Mouse (Mus musculus): Measurements from ENCODE around the gene Sfxn5.

DNA sequence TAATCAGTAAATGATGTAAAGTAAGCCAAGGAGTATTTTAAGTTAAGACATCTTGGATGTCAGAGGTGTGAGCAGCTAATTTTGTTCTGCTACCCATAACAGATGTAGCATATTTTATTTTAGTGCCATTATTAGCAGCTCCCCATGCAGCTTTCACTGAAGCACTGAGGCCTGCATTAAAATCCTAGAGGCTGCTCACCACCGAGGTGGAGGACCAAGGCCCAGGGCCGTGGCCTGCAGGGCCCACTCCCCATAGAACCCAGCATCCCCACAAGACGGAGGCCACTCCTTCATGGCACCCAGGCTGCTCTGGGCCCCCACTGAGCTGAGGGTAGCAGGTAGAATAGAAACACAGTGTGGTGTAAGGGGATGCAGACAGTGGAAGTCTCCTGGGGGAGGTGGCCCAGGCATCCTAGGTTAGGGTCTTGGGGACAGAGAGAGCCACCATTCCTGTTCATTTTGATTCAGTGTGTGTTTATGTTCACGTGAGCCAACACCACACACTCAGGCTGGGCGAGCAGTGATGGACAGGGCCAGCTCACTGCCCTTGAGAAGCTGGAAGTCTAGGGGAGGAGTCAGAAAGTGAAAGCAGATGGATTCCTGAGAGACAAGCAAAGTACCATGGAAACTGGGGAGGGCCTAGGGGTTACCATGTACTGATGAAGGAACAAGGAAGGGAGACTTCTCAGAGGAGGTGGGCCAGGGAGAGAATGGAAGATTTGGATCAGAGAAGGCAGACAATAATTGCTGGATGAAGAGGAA, 114.4 kb downstream of the Sfxn5 start:
- TF ChIP-seq POLR2A (IDR thresholded peaks at IDR 0.05; ENCODE audit: extremely low read depth, insufficient read depth, low read length): no peak
- TF ChIP-seq CTCF (IDR thresholded peaks at IDR 0.05; ENCODE audit: extremely low read depth, insufficient read depth, low read length): no peak

All from cortical plate, adult 2 months (tissue).